Mouse (Mus musculus) midbrain, embryonic 13.5 days (tissue): ENCODE measurements at regions not wholly inside any gene's neighbourhood (a gene's known extent, or its start where the extent isn't known, plus 50 kb on each side); places are given as distances from the start of the nearest gene placed in this dataset.
A peak's percentile ranks its signal among the peaks of the same experiment; 100 is the strongest.

Source experiments
- ATAC-seq: fragments of 200-750 bp; cut with Nextera tagmentation; 2 replicates; pipeline ENCODE4 v1.8.0; 2017; ENCODE audit warnings: mild to moderate bottlenecking, moderate TSS enrichment, moderate library complexity
- H3K27ac ChIP-seq: fragments of 300-500 bp; sonication (generic); 2 replicates; pipeline ENCODE4 v1.5.1; 2015; ENCODE audit warnings: inconsistent platforms, mild to moderate bottlenecking, moderate library complexity
- H3K27me3 ChIP-seq: fragments of 300-500 bp; sonication (generic); 2 replicates; pipeline ENCODE4 v1.6.1; 2015; ENCODE audit warnings: mild to moderate bottlenecking, inconsistent platforms
- H3K36me3 ChIP-seq: fragments of 300-500 bp; sonication (generic); 2 replicates; pipeline ENCODE4 v1.6.1; 2015; ENCODE audit warnings: mild to moderate bottlenecking, inconsistent platforms
- H3K4me1 ChIP-seq: fragments of 300-500 bp; sonication (generic); replicated peaks from 2 replicates; pipeline ENCODE4 v1.6.1; 2015; ENCODE audit warnings: inconsistent platforms
- H3K4me2 ChIP-seq: fragments of 300-500 bp; sonication (generic); replicated peaks from 2 replicates; pipeline ENCODE4 v1.6.1; 2015; ENCODE audit warnings: moderate library complexity, mild to moderate bottlenecking, inconsistent platforms
- H3K4me3 ChIP-seq: fragments of 300-500 bp; sonication (generic); replicated peaks from 2 replicates; pipeline ENCODE4 v1.5.1; 2015; ENCODE audit warnings: mild to moderate bottlenecking, inconsistent platforms
- H3K9ac ChIP-seq: fragments of 300-500 bp; sonication (generic); replicated peaks from 2 replicates; pipeline ENCODE4 v1.6.1; 2015; ENCODE audit warnings: mild to moderate bottlenecking, inconsistent platforms
- H3K9me3 ChIP-seq: fragments of 300-500 bp; sonication (generic); 2 replicates; pipeline ENCODE4 v1.6.1; 2016; ENCODE audit warnings: mild to moderate bottlenecking, inconsistent platforms
- WGBS: fragments of 180-500 bp; shearing (Covaris S2); methylation state at CpG from one replicate; pipeline ENCODE4 v1.1.7; 2015; 5-methylcytosine and 5-hydroxymethylcytosine counted together

GRCm38 (mm10) chr4:22997198-22997985 is 509.2 kb upstream of the Pou3f2 start:
- Histone ChIP-seq H3K4me3 (no peak overlapping the region), H3K27ac (peak overlapping the region; percentile 14; the same call in 1 of the 2 replicates), H3K9ac (no peak overlapping the region), H3K4me2 (no peak overlapping the region), H3K27me3 (no peaks in the 10 kb centered on the region), H3K4me1 (peaks cover 18% of the 10 kb centered on the region), H3K36me3 (no peaks in the 10 kb centered on the region), H3K9me3 (no peaks in the 10 kb centered on the region)
- peak; percentile 60 for ATAC-seq
- WGBS, result 27% methylated on average over 4 of the region's 4 CpGs

DNA sequence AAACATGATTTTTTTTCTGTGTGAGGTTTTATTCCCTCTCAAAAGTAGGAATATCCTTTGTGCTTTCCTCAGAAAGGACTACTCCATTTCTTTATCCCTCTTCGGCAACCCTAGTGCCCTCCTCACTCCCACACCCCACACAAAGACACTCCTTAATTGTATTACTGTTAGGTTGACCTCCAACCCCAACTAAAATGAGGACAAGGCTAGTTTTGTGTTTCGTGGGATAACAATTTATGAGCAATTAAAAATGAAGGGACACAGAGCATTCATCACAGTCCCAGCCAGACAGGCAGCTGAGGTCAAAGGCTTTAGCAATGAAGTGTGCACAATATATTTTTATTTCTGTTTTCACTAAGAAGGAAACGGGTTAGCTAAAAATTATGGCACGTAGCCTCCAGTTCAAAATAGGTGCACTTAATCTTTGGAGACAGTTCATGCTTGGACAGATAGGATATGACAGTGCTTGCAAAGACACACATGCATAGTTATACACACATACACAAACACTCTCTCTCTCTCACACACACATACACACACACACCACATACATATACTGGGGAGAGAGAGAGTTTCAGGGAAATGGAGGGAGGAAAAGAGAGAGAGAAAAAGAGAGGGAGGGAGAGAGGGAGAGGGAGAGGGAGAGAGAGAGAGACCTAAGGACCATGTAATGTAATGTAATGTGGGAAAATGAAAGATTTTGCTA is 498.8 kb upstream of the Pou3f2 start:
- Histone ChIP-seq H3K36me3 (no peaks in the 10 kb centered on the region), H3K4me1 (no peaks in the 10 kb centered on the region), H3K4me3 (no peak overlapping the region), H3K9ac (no peak overlapping the region), H3K27me3 (no peaks in the 10 kb centered on the region), H3K4me2 (no peak overlapping the region), H3K9me3 (no peaks in the 10 kb centered on the region), H3K27ac (no peak overlapping the region)
- no peak for ATAC-seq
- 40% methylated on average over 4 of the region's 4 CpGs for WGBS

GRCm38 (mm10) chr4:22973585-22974116 is 485.5 kb upstream of the Pou3f2 start:
- Histone ChIP-seq H3K4me1 (peaks cover 26% of the 10 kb centered on the region), H3K27me3 (no peaks in the 10 kb centered on the region), H3K27ac (no peak overlapping the region), H3K36me3 (no peaks in the 10 kb centered on the region), H3K4me2 (no peak overlapping the region), H3K4me3 (no peak overlapping the region), H3K9me3 (no peaks in the 10 kb centered on the region), H3K9ac (no peak overlapping the region)
- WGBS, result 45% methylated on average over 4 of the region's 4 CpGs
- 0 out of 2 replicates have a peak, but pooled peaks have one; percentile 46 for ATAC-seq

DNA sequence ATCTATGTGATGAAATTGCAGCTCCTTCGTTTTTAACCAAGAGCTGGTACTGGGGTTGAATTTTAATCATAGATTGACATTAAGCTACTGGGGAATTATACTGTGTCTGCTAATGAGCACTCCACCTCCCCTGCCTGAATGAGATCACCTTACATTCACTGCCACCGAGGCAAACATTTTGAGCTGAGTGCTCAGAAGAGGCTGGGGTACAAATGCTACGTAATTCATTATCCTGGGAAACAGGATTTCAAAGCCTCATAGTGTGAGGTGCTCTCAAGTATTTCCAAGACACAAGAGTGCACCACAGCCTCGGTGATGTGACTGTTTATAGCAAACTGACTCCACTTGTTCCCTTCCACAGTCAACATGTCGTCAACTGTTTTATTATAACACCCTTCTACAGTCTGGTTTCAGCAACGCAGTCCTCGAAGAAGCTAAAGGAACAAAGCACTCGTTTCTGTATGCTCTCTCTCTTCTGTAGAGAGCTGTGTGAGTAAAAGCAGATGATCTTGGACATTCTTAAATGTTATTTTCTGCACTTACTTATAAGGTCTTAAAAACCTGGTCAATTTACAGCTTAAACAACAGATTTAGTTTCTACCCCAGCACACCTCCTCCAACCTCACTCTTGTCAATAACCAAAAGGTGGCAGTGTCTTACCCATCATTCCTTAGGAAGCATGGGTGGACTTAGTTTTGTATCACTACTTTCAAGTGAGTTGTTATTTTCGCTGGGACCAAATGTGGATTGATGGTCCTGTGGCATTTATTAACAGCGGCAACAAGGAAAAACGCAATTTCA is 484.8 kb upstream of the Pou3f2 start:
- Histone ChIP-seq H3K27me3 (no peaks in the 10 kb centered on the region), H3K36me3 (no peaks in the 10 kb centered on the region), H3K9me3 (no peaks in the 10 kb centered on the region), H3K9ac (no peak overlapping the region), H3K4me2 (no peak overlapping the region), H3K27ac (no peak overlapping the region; the same call in 1 of the 2 replicates), H3K4me3 (no peak overlapping the region), H3K4me1 (peaks cover 26% of the 10 kb centered on the region)
- ATAC-seq, result peak; percentile 43; the same call in 1 of the 2 replicates
- 43% methylated on average over 11 of the region's 11 CpGs for WGBS

DNA sequence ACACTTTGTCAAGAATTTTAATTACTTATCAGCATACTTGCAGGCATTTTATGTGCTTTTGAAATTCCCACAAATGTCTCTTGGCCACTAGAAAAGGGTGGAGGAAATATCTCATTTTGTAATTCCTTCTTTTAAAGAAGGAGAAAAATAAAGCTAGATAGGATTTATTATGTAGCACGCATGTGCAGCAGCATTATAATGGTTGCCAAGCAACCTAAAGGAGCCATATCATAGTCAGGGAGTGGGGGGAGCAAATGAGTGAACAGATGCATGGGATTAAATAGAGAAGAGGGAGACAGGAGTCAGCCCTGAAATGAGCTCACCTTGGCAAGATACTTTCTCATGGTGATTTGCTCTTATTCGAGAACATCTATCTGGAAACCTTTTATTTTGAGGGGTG is 483.0 kb upstream of the Pou3f2 start:
- Histone ChIP-seq H3K27ac (no peak overlapping the region), H3K36me3 (no peaks in the 10 kb centered on the region), H3K4me2 (no peak overlapping the region), H3K4me1 (peaks cover 26% of the 10 kb centered on the region), H3K4me3 (no peak overlapping the region), H3K9ac (no peak overlapping the region), H3K9me3 (no peaks in the 10 kb centered on the region), H3K27me3 (no peaks in the 10 kb centered on the region)
- peak; percentile 89 for ATAC-seq
- WGBS, result 12% methylated on average over 2 of the region's 2 CpGs

GRCm38 (mm10) chr4:22970495-22970894 is 482.3 kb upstream of the Pou3f2 start:
- Histone ChIP-seq H3K9ac (0 out of 2 replicates have a peak overlapping the region, but pooled peaks have one; percentile 14), H3K27me3 (no peaks in the 10 kb centered on the region), H3K9me3 (no peaks in the 10 kb centered on the region), H3K4me2 (0 out of 2 replicates have a peak overlapping the region, but pooled peaks have one; percentile 20), H3K36me3 (no peaks in the 10 kb centered on the region), H3K4me1 (peaks cover 26% of the 10 kb centered on the region), H3K4me3 (no peak overlapping the region), H3K27ac (peak overlapping the region; percentile 75)
- WGBS, result 0% methylated on average over 5 of the region's 5 CpGs
- ATAC-seq, result peak; percentile 75

GRCm38 (mm10) chr4:22949422-22949821 is 461.3 kb upstream of the Pou3f2 start:
- no peaks in the 10 kb centered on the region for H3K36me3 ChIP-seq
- WGBS, result 67% methylated on average over 1 of the region's 1 CpGs
- H3K9me3 ChIP-seq, result no peaks in the 10 kb centered on the region
- H3K27ac ChIP-seq, result no peak overlapping the region
- H3K4me2 ChIP-seq, result no peak overlapping the region
- H3K9ac ChIP-seq, result no peak overlapping the region
- no peaks in the 10 kb centered on the region for H3K27me3 ChIP-seq
- no peak overlapping the region for H3K4me3 ChIP-seq
- ATAC-seq, result no peak
- H3K4me1 ChIP-seq, result peaks cover 9% of the 10 kb centered on the region

- H3K9me3 ChIP-seq, result no peaks in the 10 kb centered on the region
- peaks cover 9% of the 10 kb centered on the region for H3K4me1 ChIP-seq
- 92% methylated on average over 4 of the region's 4 CpGs for WGBS
- H3K36me3 ChIP-seq, result no peaks in the 10 kb centered on the region
- H3K27ac ChIP-seq, result no peak overlapping the region
- H3K4me2 ChIP-seq, result no peak overlapping the region
- H3K9ac ChIP-seq, result no peak overlapping the region
- ATAC-seq, result no peak
- no peaks in the 10 kb centered on the region for H3K27me3 ChIP-seq
- no peak overlapping the region for H3K4me3 ChIP-seq
Observed at GRCm38 (mm10) chr4:22948880-22949279, 460.7 kb upstream of the Pou3f2 start.

DNA sequence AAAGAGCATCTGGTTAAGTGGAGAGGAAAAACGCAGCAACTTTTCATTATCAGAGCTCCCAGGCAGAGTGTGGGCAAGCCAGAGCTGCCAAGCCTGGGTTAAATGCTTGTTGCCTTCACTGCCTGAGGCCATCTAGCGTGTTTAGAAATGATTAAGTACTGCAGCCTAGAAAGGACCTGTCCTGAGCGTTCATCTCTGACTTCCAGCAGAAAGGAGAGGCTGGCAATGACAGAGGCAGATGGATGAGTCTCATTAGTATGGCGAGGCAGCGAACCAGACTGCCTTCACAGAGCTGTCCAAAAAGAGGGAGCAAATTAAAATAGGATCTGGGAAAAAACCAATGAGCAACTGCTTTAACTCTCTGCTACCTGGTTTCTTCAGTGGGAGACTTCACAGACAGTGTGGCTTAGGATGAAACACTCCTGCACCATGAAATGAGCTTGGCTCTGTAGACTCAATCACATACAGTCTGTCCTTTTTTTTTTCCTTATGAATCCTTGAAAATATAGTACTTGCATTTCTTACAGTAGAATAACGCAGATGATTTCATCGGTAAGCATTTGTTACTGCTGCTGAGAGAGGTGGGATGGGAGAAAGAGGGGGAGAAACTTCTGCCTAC is 458.7 kb upstream of the Pou3f2 start:
- Histone ChIP-seq H3K4me1 (peaks cover 9% of the 10 kb centered on the region), H3K9ac (no peak overlapping the region), H3K27me3 (no peaks in the 10 kb centered on the region), H3K36me3 (no peaks in the 10 kb centered on the region), H3K4me3 (no peak overlapping the region), H3K4me2 (no peak overlapping the region), H3K27ac (no peak overlapping the region), H3K9me3 (no peaks in the 10 kb centered on the region)
- peak; percentile 55; the same call in 1 of the 2 replicates for ATAC-seq
- 50% methylated on average over 7 of the region's 7 CpGs for whole genome bisulfite sequencing

GRCm38 (mm10) chr4:22938302-22938701 is 450.1 kb upstream of the Pou3f2 start:
- Histone ChIP-seq H3K36me3 (no peaks in the 10 kb centered on the region), H3K4me1 (no peaks in the 10 kb centered on the region), H3K4me3 (no peak overlapping the region), H3K4me2 (no peak overlapping the region), H3K27ac (no peak overlapping the region), H3K9me3 (no peaks in the 10 kb centered on the region), H3K27me3 (no peaks in the 10 kb centered on the region), H3K9ac (no peak overlapping the region)
- no peak for ATAC-seq
- WGBS, result 82% methylated on average over 1 of the region's 1 CpGs

- Histone ChIP-seq H3K4me2 (no peak overlapping the region), H3K4me3 (no peak overlapping the region), H3K27ac (no peak overlapping the region), H3K36me3 (no peaks in the 10 kb centered on the region), H3K27me3 (no peaks in the 10 kb centered on the region), H3K9me3 (no peaks in the 10 kb centered on the region), H3K9ac (no peak overlapping the region), H3K4me1 (0 out of 2 replicates have a peak, but pooled peaks cover 3% of the 10 kb centered on the region)
- 89% methylated on average over 8 of the region's 8 CpGs for WGBS
- ATAC-seq, result no peak
Observed at GRCm38 (mm10) chr4:22924181-22924580, 436.0 kb upstream of the Pou3f2 start.
